Mouse (Mus musculus) megakaryocyte, embryonic 14.5 days (primary cell): ENCODE results near the gene Atox1. TPM values are rescaled to one million over a fixed set of nuclear protein-coding genes. Genes with fewer than 3 reads are reported as not detected.
"Not testable (repeated sequence)": the region's sequence is repeated elsewhere in the genome, so short reads cannot be mapped to it uniquely, and the experiment has no call there.

Source experiments
- H3K27me3 ChIP-seq: replicated peaks from 2 replicates; pipeline ENCODE3; 2012; ENCODE audit warnings: inconsistent platforms
- H3K36me3 ChIP-seq: replicated peaks from 2 replicates; pipeline ENCODE3; 2012; ENCODE audit warnings: low read length, inconsistent platforms, mixed read lengths
- H3K4me1 ChIP-seq: 2 replicates; pipeline ENCODE4 v1.6.1; 2012; ENCODE audit warnings: inconsistent platforms
- H3K4me3 ChIP-seq: replicated peaks from 2 replicates; pipeline ENCODE3; 2012; ENCODE audit warnings: moderate library complexity, mild to moderate bottlenecking, inconsistent platforms
- H3K9me3 ChIP-seq: 2 replicates; pipeline ENCODE4 v1.6.1; 2012; ENCODE audit warnings: inconsistent platforms
- FLI1 ChIP-seq: IDR thresholded peaks from 2 replicates; pipeline ENCODE4 v1.6.1; 2012; ENCODE audit warnings: low read length, inconsistent platforms, mixed read lengths
- GATA1 ChIP-seq: IDR thresholded peaks from 3 replicates; pipeline ENCODE4 v1.6.1; 2012; ENCODE audit warnings: mixed read lengths, low read length, inconsistent platforms, borderline replicate concordance
- polyA plus RNA-seq: library from polyadenylated mRNA; stranded (reverse); fragments of >175 nt; gene quantifications from 2 replicates; pipeline ENCODE4 v1.2.3, GENCODE M21; 2012; ENCODE audit warnings: low replicate concordance; ENCODE audit not compliant: insufficient read depth

The Atox1 gene
- polyA plus RNA-seq, 1 experiment, result 110 TPM

- Histone ChIP-seq H3K27me3 (peaks cover 35% of the 10 kb centered on the region), H3K36me3 (no peaks in the 10 kb centered on the region), H3K4me3 (no peak overlapping the region), H3K9me3 (no peaks in the 10 kb centered on the region), H3K4me1 (peaks cover 16% of the 10 kb centered on the region)
- TF ChIP-seq GATA1, result no peak
- no peak for TF ChIP-seq FLI1
Measured at GRCm38 (mm10) chr11:55428186-55429012, 32.6 kb downstream of the Atox1 start.

- no peak overlapping the region for H3K4me3 ChIP-seq
- no peaks in the 10 kb centered on the region for H3K9me3 ChIP-seq
- TF ChIP-seq FLI1 (no peak), GATA1 (no peak)
- H3K4me1 ChIP-seq, result peaks cover 35% of the 10 kb centered on the region
- no peaks in the 10 kb centered on the region for H3K36me3 ChIP-seq
- H3K27me3 ChIP-seq, result peaks cover 44% of the 10 kb centered on the region
Measured at GRCm38 (mm10) chr11:55424746-55425360, 36.2 kb downstream of the Atox1 start.

- TF ChIP-seq FLI1 (no peak), GATA1 (no peak)
Measured at GRCm38 (mm10) chr11:55423756-55424155, 37.3 kb downstream of the Atox1 start.

GRCm38 (mm10) chr11:55422978-55423377 lies 38.1 kb downstream of the Atox1 start, which contains the start of gene Sparc:
TSS of gene Sparc (minus strand) at chr11:55423183.
- Histone ChIP-seq H3K4me1 (peaks cover 54% of the 10 kb centered on the region), H3K36me3 (no peaks in the 10 kb centered on the region), H3K4me3 (no peak within 1 kb of the TSS), H3K9me3 (no peaks in the 10 kb centered on the region), H3K27me3 (peaks cover 47% of the 10 kb centered on the region)
- TF ChIP-seq GATA1, result no peak
- TF ChIP-seq FLI1, result no peak

More at GRCm38 (mm10) chr11:55423756-55424155, 37.3 kb downstream of the Atox1 start:
- Histone ChIP-seq H3K27me3 (peaks cover 52% of the 10 kb centered on the region), H3K4me1 (peaks cover 46% of the 10 kb centered on the region), H3K4me3 (no peak overlapping the region), H3K36me3 (no peaks in the 10 kb centered on the region), H3K9me3 (no peaks in the 10 kb centered on the region)

DNA sequence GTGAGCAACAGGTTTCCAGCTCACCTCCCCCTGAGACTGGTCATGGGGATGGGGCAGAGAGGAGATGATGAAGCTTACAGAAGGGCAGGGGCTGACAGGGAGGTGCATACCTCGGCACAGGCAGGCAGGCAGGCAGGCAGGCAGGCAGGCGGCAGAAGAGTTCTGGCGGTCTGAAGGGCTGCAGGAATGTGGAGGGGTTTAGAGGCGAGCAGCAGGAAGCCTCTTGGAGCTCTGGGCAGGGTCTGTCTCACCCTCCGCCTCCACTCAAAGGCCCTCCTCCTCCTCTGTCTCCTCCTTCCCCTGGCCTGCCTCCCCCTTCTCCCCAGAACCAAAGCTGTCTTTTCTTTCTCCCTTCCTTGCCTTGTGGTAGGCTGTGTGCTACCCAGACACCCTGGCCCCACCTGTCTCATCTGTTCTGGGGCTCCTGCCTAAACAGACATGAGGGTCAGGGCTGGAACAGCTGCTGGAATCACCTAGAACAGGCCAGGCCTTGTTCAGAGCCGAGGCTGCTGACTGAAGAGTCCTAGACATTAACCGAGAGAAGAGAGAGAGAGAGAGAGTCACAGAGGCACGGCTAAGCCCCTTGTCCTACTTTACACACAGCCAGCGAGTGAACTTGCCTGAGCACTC lies 41.2 kb downstream of the Atox1 start:
- peaks cover 82% of the 10 kb centered on the region for H3K4me1 ChIP-seq
- peaks cover 31% of the 10 kb centered on the region for H3K27me3 ChIP-seq
- peak overlapping the region; percentile 88 for H3K4me3 ChIP-seq
- TF ChIP-seq FLI1 (no peak), GATA1 (no peak)
- H3K9me3 ChIP-seq, result no peaks in the 10 kb centered on the region
- H3K36me3 ChIP-seq, result no peaks in the 10 kb centered on the region

GRCm38 (mm10) chr11:55419296-55419677 lies 41.8 kb downstream of the Atox1 start:
- TF ChIP-seq GATA1 (no peak), FLI1 (no peak)
- H3K4me3 ChIP-seq, result peak overlapping the region; percentile 88
- peaks cover 87% of the 10 kb centered on the region for H3K4me1 ChIP-seq
- H3K9me3 ChIP-seq, result no peaks in the 10 kb centered on the region
- H3K27me3 ChIP-seq, result peaks cover 27% of the 10 kb centered on the region
- no peaks in the 10 kb centered on the region for H3K36me3 ChIP-seq

DNA sequence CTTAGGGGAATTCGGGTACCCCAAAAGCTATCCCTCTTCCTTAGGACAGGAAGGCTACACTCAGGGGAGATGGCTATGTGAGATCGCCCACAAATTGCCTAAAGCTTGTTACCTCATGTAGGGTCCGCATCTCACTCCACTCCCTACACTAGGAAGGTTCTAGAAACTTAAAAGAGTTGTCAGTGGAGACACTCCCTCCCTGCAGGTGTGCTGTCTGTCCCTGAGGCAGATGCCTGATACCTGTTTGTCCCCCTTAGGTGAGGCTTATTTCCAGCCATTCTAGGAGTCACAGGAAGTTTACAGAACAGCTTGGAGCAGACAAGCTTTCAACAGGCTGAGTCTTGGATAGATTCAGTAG lies 42.4 kb downstream of the Atox1 start:
- Histone ChIP-seq H3K9me3 (no peaks in the 10 kb centered on the region), H3K36me3 (no peaks in the 10 kb centered on the region), H3K4me1 (peaks cover 87% of the 10 kb centered on the region), H3K27me3 (peaks cover 24% of the 10 kb centered on the region), H3K4me3 (peak overlapping the region; percentile 88)
- TF ChIP-seq GATA1 (no peak), FLI1 (no peak)

DNA sequence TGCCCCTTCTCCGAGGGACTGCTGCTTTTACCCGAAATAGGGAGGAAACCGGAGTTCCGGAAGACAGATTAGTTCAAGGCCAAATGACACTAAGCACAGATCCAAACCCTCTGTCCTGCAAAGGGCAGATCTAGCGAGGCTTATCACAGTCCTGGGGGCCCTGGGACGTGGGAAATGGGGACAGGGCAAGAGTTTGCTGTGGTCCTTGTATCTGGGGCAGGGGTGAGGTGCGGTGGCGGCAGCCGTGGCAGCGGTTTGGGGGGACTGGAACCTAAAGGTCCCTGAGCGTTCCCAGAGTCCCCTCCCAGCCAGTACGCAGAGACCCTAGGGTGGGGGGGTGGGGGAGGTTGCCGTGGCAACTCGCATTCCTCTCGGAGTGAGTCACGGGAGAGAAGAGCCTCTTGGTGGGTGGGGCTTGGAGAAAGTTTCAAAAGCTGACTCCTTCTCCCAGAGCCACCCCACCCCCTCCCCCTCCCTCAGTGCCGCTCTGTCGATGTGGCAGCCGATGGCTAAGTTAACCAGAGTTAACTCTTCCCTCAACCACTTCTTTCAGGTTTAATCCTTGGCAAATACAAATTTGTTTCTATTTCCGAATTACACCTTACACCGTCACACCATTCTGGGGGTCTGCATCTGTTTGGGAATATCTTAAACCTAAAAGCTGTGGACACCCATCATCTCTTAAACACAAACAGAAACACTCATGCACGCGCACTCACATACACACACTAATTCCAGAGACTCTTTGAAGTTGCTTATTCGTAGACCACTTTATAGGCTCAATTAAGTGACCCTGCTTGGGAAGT lies 42.9 kb downstream of the Atox1 start:
- Histone ChIP-seq H3K36me3 (no peaks in the 10 kb centered on the region), H3K27me3 (peaks cover 24% of the 10 kb centered on the region), H3K4me3 (peak overlapping the region; percentile 88), H3K9me3 (no peaks in the 10 kb centered on the region), H3K4me1 (peaks cover 90% of the 10 kb centered on the region)
- no peak for TF ChIP-seq GATA1
- no peak for TF ChIP-seq FLI1

DNA sequence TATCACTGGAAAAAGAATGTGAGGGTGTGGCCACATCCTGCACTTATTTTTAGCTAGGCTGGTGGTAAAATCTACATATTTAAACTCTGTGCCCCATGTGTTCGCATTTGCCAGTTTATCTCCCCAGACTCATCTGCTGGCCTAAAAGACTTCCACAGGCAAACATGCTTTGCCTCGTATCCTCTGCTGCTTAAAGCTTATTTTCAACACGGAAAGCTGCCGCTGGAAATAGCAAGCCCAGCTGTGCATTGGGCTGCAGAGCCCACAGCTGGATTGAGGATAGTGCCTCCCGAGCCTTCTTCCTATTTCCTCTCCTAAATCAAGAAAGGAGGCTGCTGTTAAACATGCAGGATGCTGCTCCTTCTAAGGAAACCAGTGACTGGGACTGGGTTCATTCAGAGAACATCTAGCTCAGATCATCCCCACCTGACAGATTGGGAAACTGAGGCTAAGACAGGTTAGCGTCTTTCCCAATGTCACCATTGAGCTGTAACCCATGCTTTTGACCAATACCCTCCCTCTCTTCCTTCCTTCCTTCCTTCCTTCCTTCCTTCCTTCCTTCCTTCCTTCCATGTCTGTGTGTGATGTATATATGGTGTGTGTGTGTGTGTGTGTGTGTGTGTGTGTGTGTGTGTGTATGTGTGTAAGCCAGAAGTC lies 44.3 kb downstream of the Atox1 start:
- Histone ChIP-seq H3K9me3 (no peaks in the 10 kb centered on the region), H3K4me1 (peaks cover 91% of the 10 kb centered on the region), H3K4me3 (peak overlapping the region; percentile 81), H3K36me3 (peaks cover 4% of the 10 kb centered on the region), H3K27me3 (peaks cover 24% of the 10 kb centered on the region)
- no peak for TF ChIP-seq GATA1
- no peak for TF ChIP-seq FLI1

DNA sequence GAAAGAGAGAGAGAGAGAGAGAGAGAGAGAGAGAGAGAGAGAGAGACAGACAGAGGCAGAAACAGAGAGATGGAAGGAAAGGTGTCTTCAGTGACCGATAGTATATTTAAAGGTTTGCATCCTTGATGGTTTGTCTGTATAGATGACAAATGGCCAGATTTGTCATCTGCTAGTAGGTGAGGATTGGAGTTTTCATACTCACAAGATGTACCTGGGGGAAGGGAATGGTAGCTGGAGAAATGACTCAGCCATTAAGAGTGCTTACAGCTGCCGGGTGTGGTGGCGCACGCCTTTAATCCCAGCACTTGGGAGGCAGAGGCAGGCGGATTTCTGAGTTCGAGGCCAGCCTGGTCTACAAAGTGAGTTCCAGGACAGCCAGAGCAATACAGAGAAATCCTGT lies 45.3 kb downstream of the Atox1 start:
- peaks cover 18% of the 10 kb centered on the region for H3K27me3 ChIP-seq
- not testable (repeated sequence) for H3K4me3 ChIP-seq, H3K9me3 ChIP-seq, H3K36me3 ChIP-seq
- peaks cover 92% of the 10 kb centered on the region for H3K4me1 ChIP-seq
